Mouse (Mus musculus) large intestine, adult 2 months (tissue): ENCODE data around the gene Orm2. TPM values are rescaled to one million over a fixed set of nuclear protein-coding genes. Genes with fewer than 3 reads are reported as not detected.

Source experiments
- DNase-seq: peaks from one replicate; pipeline ENCODE4 v3.0.0-alpha.2; 2012; ENCODE audit warnings: low read depth, low spot score
- WGBS: fragments of 180-500 bp; shearing (Covaris S2); methylation state at CpG from one replicate; pipeline ENCODE4 v1.1.7; 2018; 5-methylcytosine and 5-hydroxymethylcytosine counted together
- polyA plus RNA-seq: library from polyadenylated mRNA; depleted of rRNA; stranded (reverse); fragments of >200 nt; gene quantifications from 2 replicates; pipeline ENCODE4 v1.2.3, GENCODE M21; 2012

Gene Orm2
- polyA plus RNA-seq, 1 experiment, result 0.15 TPM

GRCm38 (mm10) chr4:63374331-63374730 lies 12.1 kb downstream of the Orm2 start:
- 55% methylated on average over 12 of the region's 12 CpGs for WGBS
- no peak for DNase-seq

- 89% methylated on average over 1 of the region's 1 CpGs for WGBS
- DNase-seq, result no peak
Observed at GRCm38 (mm10) chr4:63375367-63375766, 13.1 kb downstream of the Orm2 start.

GRCm38 (mm10) chr4:63377483-63377882 lies 15.2 kb downstream of the Orm2 start:
- 78% methylated on average over 7 of the region's 7 CpGs for WGBS
- DNase-seq, result no peak

DNA sequence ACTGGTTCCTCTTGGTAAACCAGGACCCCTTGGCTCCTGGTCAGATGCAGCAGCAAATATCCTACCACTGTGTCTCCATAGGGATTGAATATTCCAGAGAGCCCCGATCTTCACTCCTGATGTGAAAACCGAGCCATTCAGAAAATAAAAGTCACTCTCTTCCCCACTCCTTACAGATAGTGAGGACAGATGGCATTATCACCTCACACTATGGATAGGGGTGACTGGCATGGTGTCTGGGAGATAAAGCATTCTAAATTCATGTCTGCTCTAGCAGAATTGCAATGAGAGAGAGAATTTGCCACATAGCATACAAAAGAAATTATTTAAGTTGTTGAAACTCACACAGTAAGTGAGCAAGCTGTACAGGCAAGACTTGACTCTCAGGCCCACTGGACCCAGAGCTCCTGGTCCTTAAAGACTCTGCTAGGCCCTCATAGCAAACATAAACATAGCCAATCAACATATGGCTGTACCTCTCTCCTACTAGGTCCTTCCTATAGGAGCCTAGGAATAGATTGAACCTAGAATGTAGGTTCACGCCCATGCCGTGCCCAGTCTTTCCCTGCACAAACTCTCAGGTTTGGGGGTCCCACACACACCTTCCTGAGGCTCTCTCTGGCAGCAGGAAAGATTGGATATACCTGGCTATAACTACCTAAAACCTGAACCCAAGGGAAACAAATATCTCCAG lies 20.6 kb downstream of the Orm2 start:
- DNase-seq, result no peak
- 92% methylated on average over 4 of the region's 4 CpGs for WGBS

DNA sequence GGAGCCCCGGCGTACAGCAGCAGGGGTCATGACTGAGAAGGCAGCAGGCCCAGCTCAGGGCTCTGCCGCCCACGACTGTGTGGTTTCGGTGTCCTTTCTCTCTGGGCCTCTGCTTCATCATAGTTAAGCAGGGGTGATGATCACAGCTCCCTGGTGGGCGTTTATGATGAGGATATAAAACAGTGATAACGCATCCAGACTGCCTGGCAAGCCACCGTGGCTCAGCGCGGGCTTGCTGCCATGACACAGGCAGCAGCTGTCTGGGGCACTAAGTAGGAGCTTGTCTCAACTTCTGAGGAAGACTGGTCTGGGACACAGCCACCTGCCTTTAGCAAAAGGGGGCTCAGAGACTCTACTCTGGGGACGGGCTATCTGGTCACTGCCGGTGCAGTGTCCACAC lies 21.2 kb downstream of the Orm2 start:
- WGBS, result 80% methylated on average over 12 of the region's 12 CpGs
- DNase-seq, result no peak

- 84% methylated on average over 4 of the region's 4 CpGs for WGBS
- DNase-seq, result no peak
Observed at GRCm38 (mm10) chr4:63384262-63384661, 22.0 kb downstream of the Orm2 start.

DNA sequence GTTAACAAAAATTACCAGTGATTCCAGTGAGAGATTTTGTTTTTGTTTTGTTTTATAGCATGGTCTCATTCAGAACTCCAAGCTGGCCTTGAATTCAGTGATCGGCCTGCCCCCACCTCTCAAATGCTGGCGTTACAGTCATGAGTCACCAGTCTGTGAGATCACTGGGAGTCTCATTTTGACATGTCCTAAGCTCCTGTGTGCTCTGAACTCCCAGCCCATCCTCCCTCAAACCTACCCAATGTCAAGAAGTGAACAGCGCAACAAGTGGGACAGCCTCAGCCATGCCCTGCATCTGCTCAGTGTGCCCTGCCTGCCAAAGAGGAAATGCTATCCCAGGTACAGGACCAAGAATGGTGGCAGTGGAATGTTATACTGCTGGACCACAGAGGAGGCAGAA lies 23.0 kb downstream of the Orm2 start:
- no peak for DNase-seq
- 81% methylated on average over 3 of the region's 3 CpGs for WGBS

GRCm38 (mm10) chr4:63385784-63386183 lies 23.5 kb downstream of the Orm2 start:
- DNase-seq, result no peak
- 56% methylated on average over 11 of the region's 11 CpGs for WGBS

- no peak for DNase-seq
- WGBS, result 93% methylated on average over 6 of the region's 6 CpGs
Observed at GRCm38 (mm10) chr4:63388029-63388428, 25.8 kb downstream of the Orm2 start.

GRCm38 (mm10) chr4:63389121-63389886 lies 27.1 kb downstream of the Orm2 start:
- no peak for DNase-seq
- 73% methylated on average over 8 of the region's 8 CpGs for WGBS

DNA sequence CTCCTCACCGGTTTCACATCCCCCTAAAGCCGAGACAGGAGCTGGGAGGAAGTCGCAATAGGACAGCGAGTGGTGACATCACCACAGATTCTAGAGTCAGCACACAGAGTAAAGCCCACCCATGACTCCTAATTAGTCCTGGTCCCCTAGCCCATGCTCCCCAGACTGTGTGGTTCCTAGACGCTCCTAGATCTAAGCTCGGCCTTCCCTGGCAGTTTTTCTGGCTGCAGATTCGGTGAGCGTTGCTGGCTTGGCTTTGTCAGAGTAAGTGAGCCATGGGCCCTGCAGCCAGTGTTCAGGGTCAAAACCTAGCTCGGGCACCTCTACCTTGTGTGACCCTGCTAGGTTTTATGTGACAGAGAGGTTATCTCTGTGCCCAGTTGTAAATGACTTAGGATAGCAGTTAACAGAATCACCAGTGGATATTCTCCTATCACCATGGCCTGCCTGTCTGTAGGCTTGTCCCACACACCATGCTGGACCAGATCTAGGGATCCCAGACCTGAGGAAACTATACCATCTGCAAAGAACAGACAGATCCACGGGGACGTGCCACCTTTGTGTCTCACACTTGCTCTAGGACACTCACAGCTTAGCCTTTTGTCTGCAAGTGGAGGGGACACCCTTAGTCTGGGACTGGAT lies 27.8 kb downstream of the Orm2 start:
- 82% methylated on average over 11 of the region's 11 CpGs for WGBS
- DNase-seq, result no peak

GRCm38 (mm10) chr4:63391322-63391721 lies 29.1 kb downstream of the Orm2 start:
- 60% methylated on average over 6 of the region's 6 CpGs for whole genome bisulfite sequencing
- DNase-seq, result no peak

DNA sequence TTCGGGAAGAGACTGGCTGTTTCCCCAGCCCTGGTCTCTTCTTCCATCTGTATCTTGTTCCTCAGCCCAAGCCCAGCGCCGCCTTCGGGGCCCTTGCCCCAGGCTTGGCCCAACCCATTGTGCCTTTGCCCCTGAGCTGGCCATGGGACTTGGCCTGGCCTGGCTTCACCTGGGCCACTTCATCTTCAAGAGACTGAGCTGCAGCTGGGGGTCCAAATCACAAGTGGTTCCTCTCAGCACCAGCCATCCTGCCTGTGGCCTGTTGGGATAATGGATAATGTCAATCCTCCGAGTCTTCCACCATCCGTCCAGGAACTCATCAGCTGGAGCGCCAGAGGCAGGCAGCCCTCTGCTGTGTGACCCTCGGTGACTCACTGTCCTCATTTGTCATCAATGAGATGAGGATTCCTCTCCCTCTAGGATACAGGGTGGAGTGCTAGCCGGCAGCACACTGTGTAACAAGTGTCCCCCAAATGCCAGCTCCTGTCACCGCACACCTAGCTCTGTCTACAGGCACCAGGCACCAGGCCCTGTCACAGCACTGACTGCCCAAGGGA lies 35.8 kb downstream of the Orm2 start:
- WGBS, result 91% methylated on average over 10 of the region's 10 CpGs
- DNase-seq, result no peak

- no peak for DNase-seq
- 53% methylated on average over 11 of the region's 11 CpGs for WGBS
Observed at GRCm38 (mm10) chr4:63398854-63399609, 36.8 kb downstream of the Orm2 start.

DNA sequence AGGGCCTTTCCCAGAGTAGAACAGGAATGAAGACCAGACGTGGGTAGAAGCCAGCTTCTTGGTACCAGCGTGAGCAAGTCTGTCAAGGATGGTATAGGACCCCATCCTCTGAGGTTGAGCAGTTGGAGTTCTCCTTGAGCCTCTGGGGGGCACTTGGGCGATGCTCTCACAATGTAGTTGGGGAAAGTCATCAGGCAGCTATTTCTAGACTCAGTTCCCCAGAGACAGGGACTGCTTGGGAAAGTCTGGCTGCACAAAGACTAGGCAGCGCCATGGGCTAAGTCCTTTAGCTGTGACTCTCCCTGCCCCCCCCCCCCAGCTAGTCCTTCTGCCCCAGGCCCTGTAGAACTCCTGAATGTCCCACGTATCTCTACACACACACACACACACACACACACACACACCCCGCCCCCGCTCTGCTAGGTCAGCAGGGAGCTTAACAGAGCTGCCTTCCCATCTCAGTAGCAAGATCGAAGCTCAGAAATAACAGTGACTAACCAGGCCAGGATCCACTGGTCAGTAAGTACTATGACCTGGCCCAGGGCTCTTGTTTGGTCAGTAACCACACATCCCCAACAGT lies 37.5 kb downstream of the Orm2 start:
- WGBS, result 79% methylated on average over 8 of the region's 8 CpGs

DNA sequence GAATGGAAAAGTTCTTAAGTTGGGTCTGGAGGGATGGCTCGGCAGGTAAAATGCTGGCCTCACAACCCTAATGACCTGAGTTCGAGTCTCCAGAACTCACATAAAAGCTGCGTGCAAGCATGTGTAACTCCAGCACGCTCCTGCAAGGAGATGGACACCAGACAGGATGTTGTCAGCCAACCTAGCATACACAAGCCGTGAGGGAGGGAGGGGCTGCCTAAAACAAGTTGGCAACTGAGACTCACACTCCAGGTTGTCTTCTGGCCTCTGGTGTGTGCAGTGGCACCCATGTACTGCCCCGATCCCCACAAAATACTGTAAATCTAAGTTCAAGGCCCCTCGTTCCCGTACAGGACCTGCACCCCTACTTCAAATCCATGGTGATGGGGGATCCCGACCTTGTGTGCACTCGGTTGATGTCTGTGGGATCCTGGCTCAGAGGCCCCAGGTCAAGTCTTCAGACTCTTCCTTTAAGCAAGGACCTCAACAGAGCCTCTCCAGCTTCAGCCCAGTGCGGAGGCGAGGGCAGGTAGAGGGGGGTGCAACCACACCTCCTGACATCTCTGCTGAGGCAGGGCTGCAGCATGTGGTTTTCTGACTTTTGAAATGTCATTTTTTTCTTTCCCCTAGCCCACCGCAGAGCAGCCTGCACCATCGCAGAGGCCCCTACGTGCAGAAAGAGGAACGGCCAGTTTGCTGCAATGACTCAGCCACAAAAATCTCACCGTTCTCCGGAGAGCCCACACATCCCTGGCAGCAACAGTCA lies 38.5 kb downstream of the Orm2 start:
- WGBS, result 83% methylated on average over 18 of the region's 18 CpGs
- no peak for DNase-seq

More for the DNA sequence above, 37.5 kb downstream of the Orm2 start:
- DNase-seq, result no peak

DNA sequence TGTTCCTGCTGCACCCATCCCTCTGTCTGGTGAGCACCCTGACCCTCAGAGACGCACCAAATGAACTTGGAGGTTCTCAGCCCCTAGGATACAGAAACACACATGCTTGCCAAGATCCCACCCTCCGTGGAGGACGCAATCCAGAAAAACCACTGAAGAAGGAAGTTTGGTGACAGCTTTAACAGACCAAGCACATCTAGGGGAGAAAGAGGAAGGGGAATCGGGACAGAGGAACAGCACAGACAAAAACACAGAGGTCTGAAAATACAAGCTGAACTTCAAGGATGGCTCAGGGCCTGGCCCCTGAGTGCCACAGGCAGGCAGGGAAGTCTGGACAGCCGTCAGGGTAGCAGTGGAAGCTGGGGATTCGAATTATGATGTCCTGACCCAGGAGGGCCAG lies 39.4 kb downstream of the Orm2 start:
- WGBS, result 76% methylated on average over 6 of the region's 6 CpGs
- DNase-seq, result no peak

GRCm38 (mm10) chr4:63402056-63402455 lies 39.8 kb downstream of the Orm2 start:
- no peak for DNase-seq
- WGBS, result 69% methylated on average over 10 of the region's 10 CpGs

- DNase-seq, result no peak
- WGBS, result 27% methylated on average over 6 of the region's 6 CpGs
Observed at GRCm38 (mm10) chr4:63402558-63402957, 40.3 kb downstream of the Orm2 start.
